Mouse (Mus musculus) adrenal gland, postnatal 36 days (tissue): ENCODE measurements at regions not wholly inside any gene's neighbourhood (a gene's known extent, or its start where the extent isn't known, plus 50 kb on each side); places are given as distances from the start of the nearest gene placed in this dataset.

ENCODE experiments used
- DNase-seq, 2 experiments: peaks; one replicate each; pipeline ENCODE4 v3.0.0; 2021; ENCODE audit warnings: mixed read lengths in 1 of 2

DNA sequence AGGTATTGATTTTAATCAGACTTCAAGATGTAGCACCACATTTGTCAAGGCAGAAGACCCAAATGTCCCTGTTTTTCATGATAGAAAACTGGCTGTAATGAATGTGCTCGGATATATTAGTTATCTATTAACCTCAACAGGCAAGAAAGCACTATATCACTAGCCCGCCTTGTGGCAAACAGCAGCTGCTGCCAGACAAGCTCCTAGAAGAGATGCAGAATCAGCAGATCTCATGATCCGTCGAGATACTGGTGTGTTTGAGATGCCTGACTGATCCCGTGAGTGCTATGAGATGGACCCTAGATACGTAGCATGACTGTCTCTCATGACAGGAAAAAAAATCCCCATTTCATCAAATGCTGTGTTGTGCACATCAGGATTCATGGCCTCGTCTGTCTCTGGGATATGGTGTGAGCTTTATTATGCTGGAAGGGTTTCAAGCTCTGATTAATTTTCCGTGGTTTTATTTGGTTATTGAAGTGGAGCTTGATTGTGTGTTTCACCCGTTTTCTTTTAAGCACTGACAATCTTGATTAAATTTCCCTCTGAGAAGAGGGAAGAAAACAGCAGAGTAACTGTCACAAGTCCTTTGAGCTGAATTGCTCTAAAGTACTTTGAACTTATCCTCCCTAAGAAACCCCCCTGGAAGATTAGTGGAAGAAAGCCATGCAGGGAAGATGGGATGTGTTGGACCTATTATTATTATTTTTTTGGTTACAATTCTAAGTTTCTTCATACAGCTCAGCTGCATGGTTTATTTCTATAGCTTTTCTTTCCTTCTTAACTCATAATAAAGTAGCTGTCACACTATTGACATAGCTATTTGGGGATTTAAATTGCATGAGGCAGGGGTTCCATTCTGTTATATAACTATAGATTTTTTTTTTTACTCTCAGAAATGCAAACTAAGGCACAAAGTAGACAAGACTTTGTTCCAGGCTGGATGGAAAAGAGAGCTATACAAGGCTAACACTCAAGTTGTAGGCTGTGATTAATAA is 287.4 kb upstream of the Frg1 start:
- no peak for DNase-seq
